Mouse (Mus musculus) heart, postnatal 4 days (tissue): Measurements from ENCODE around the gene Gm4767. TPM values are rescaled to one million over a fixed set of nuclear protein-coding genes. Genes with fewer than 3 reads are reported as not detected.
"Not testable (repeated sequence)": the region's sequence is repeated elsewhere in the genome, so short reads cannot be mapped to it uniquely, and the experiment has no call there.

Experiments
- DNase-seq: peaks from one replicate; pipeline ENCODE4 v3.0.0; 2021
- total RNA-seq, 2 experiments: library from RNA; stranded (reverse); gene quantifications; 2 replicates each; pipeline ENCODE4 v1.2.3; 2021

The Gm4767 gene
- total RNA-seq: 1 to 10 TPM; 1.6 to 2.9 TPM

DNA sequence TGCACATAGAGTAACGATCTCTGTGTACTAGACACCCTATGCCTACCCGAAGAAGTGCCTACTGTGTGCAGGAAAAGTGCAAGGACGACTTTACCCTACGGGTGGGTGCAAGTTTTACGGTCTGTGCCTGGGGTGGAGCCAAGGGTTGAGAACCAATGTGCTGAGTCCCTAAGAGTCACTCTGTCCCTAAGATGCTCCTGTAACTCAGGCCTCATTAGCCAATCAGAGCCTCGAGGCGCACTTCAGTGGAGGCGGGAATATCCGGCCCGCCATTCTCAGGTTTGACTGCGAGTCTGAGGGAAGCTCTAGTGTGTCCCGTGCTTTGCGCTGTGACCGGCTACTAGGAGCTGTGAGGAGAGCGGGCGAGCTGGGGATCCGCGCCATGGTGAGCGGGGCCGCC, at the start of gene Gm4767:
Gm4767 (plus strand) TSS at position 288 of the 400 bp plus-strand sequence.
- DNase-seq: peak; percentile 3

DNA sequence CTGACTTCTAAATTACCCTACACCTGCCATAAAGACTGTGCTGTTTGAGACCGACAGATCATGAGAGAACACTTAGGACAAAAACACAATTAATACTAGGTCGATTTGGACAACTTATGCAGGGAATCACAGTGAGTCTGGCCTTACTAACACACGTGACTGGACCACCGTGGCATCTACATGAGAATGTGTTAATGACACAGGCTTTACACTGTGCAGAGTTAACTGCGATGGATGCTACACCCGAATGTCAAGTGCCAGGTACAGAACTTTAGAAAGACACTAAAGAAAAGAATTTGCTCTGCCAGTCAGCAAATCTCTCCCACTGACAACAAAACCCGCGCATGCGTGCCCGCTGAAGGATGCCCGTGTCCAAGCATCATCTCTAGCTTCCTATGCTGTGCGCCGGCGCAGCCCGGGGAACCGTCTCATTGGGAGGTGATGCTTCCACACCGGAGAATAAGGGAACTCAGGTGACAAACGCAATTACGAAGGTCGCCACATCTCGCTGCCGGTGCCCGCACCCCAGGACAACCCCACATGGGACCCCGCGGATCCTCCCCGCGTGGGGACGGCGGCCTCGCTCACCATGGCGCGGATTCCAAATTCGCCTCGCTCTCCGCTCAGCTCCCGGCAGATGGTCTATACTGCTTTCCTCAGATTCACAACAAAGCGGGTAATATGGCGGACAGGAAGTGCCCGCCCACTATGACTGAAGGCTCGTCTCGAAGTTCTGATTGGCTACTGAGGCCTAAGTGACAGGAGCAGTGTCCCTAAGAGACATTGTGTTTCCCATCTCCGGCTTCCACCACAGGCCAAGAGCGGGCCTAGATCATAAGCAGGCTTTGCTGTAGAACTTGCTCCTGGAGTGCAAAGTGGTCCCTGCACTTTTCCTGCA, 41.2 kb upstream of the Gm4767 start, which contains the start of gene Gm3055:
Gm3055 (minus strand) TSS at position 656 of the 898 bp plus-strand sequence.
- DNase-seq: not testable (repeated sequence)

DNA sequence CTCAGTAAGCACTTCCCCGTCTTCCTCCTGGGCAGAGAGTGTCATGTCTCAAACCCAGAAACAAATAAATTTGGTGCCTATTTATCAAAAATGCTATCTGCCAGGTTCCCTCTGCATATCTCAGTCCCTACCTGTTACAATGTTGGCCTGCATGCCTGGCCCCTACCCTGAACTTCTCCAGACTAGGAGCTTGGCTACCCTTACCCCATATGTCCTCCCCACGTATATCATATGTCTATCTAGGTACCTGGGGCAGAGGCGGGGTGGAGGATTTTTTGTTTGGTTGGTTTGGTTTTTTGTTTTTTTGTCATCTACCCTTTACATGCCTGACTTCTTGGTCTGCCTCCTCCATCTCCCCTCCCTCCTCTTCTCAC, 40.6 kb upstream of the Gm4767 start:
- DNase-seq: not testable (repeated sequence)

DNA sequence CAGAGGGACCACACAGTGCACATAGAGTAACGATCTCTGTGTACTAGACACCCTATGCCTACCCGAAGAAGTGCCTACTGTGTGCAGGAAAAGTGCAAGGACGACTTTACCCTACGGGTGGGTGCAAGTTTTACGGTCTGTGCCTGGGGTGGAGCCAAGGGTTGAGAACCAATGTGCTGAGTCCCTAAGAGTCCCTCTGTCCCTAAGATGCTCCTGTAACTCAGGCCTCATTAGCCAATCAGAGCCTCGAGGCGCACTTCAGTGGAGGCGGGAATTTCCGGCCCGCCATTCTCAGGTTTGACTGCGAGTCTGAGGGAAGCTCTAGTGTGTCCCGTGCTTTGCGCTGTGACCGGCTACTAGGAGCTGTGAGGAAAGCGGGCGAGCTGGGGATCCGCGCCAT, 34.2 kb downstream of the Gm4767 start:
- not testable (repeated sequence) for DNase-seq

DNA sequence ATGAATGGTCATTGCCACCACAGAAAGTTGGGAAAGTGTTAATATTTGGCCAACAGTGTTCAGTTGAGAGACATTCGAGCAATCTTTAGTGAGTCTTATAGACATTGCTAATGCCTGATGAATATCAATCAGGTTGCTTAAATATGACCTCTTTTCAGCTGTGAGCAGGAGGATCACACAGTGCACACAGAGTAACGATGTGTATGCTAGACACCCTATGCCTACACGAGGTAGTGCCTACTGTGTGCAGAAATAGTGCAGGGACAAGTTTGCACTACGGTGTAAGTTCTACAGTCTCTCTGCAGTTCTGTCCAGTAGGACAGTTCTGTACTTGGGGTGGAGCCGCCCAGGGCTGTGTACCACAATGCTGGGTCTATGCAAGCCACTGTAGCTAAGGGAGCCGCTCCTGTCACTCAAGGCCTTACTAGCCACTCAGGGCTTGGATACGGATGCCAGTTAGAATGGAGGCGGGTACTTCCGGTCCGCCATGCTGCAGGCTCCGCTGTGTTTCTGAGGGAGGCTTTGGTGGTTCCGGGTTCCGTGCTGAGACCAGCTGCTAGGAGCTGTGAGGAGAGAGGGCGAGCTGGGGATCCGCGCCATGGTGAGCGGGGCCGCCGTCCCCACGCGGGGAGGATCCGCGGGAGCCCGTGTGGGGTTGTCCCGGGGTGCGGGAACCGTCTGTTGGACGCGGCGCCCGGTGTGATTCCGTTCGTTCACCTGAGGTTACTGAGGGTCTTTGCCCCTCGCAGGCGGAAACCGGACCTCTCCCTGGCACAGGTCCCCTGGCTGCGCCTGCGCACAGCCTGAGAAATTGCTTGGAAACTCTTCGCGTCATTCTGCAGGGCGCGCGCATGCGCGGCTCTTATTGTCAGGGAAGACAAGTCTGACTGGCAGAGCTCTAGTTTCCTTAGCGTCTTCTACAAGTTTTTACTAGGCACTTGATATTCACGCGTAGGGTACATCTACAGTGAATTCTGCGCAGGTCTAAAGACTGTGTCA, 51.7 kb downstream of the Gm4767 start, which contains the start of gene Gm32687:
Gm32687 (plus strand) TSS at position 526 of the 999 bp plus-strand sequence.
- not testable (repeated sequence) for DNase-seq

Other genes with a start within 250 kb of the Gm4767 start
- gene Tle2, start 237.6 kb upstream of the Gm4767 start, total RNA-seq: 10 to 100 TPM; 15.3 to 17.1 TPM
- gene Tle6, start 211.1 kb upstream of the Gm4767 start, total RNA-seq: 10 to 100 TPM in 1 of 2 experiments, 1 to 10 TPM in 1; 7.2 to 10.6 TPM
- 1 to 10 TPM; 1.2 to 1.3 TPM for gene BC025920, start 205.9 kb upstream of the Gm4767 start, total RNA-seq
- gene Sirt6, start 184.4 kb upstream of the Gm4767 start, total RNA-seq: 10 to 100 TPM; 16.8 to 17.0 TPM
- gene Ankrd24, start 183.6 kb upstream of the Gm4767 start, total RNA-seq: 10 to 100 TPM; 14.5 to 16.0 TPM
- 1 to 10 TPM; 2.9 to 3.5 TPM for gene Gm10778, start 163.1 kb upstream of the Gm4767 start, total RNA-seq
- 1 to 10 TPM; 8.5 to 9.2 TPM for gene Zfp433, start 107.4 kb upstream of the Gm4767 start, total RNA-seq
- gene Gm3055, start 41.0 kb upstream of the Gm4767 start, total RNA-seq: 1 to 10 TPM; 3.7 to 4.3 TPM
- gene Gm32687, start 51.7 kb downstream of the Gm4767 start, total RNA-seq: 1 to 10 TPM in 1 of 2 experiments, not detected in 1; 2.8 TPM
- 1 to 10 TPM; 1.7 to 1.8 TPM for gene Zfp781, start 118.3 kb downstream of the Gm4767 start, total RNA-seq
- 10 to 100 TPM; 10.9 to 11.8 TPM for gene Zfp873, start 235.9 kb downstream of the Gm4767 start, total RNA-seq